In genomic region chr5:90414142-90414924, GRCm38 (mm10) we compare ENCODE assay signal across 26 mouse cellular contexts. TPM values are rescaled to one million over a fixed set of nuclear protein-coding genes. Genes with fewer than 3 reads are reported as not detected.
DNase-seq lines count a peak whose midpoint lies in the region; ATAC-seq and TF ChIP-seq lines count a peak whose summit lies in the region.
"Had no signal": no experiment of that assay in that cellular context is flagged by ENCODE, and none has a peak within 500 bp of the region (broad histone marks: within the 10 kb centered on the region; RNA-seq: fewer than 3 reads in every experiment).

No protein-coding gene starts in this region.

- DNase-seq in kidney, adult 2 months: peak; percentile 42
- no peak for DNase-seq in kidney, postnatal 10 days
- DNase-seq in lung, postnatal 0 days (ENCODE audit: low spot score): peak; percentile 24
- DNase-seq in lung, postnatal 4 days: no peak
- peak; percentile 55 for DNase-seq in fat pad, adult 2 months (ENCODE audit: extremely low read depth, low read depth, low spot score)
- DNase-seq in left cerebral cortex, postnatal 25 days (ENCODE audit: low spot score in 2 of 2): no peak
- DNase-seq: adrenal gland, adult 8-10 months; cerebellum, adult 11 months; cerebellum, postnatal 36 days; gastrocnemius, adult 2 months; heart, adult 18-20 months; heart, postnatal 36 days; kidney, postnatal 25 days; thymus, postnatal 14 days had no signal

- no peaks in the 10 kb centered on the region for H3K4me1 ChIP-seq in kidney, adult 2 months (ENCODE audit: control insufficient read depth, insufficient read depth, low read length)
- H3K4me1 ChIP-seq in lung, postnatal 0 days (ENCODE audit: insufficient read depth, low read depth, low read length): no peaks in the 10 kb centered on the region
- no peaks in the 10 kb centered on the region; the same call in 1 of the 2 replicates for H3K4me1 ChIP-seq in liver, embryonic 16.5 days (ENCODE audit: control insufficient read depth, low read depth, low read length)
- H3K4me1 ChIP-seq: heart, embryonic 13.5 days had no signal

- no peak overlapping the region for H3K9ac ChIP-seq in lung, postnatal 0 days (replicated peaks; ENCODE audit: low read depth)
- H3K9ac ChIP-seq in liver, embryonic 16.5 days (ENCODE audit: low read depth, low read length): no peak overlapping the region
- H3K9ac ChIP-seq: forebrain, embryonic 12.5 days; heart, embryonic 13.5 days; hindbrain, embryonic 14.5 days; limb, embryonic 12.5 days; lung, embryonic 15.5 days had no signal

- H3K9me3 ChIP-seq in lung, postnatal 0 days (ENCODE audit: low read length): no peaks in the 10 kb centered on the region
- no peaks in the 10 kb centered on the region for H3K9me3 ChIP-seq in liver, embryonic 16.5 days (replicated peaks; ENCODE audit: control insufficient read depth, low read length)
- H3K9me3 ChIP-seq: embryonic facial prominence, embryonic 10.5 days; forebrain, embryonic 12.5 days; heart, embryonic 13.5 days; limb, embryonic 12.5 days; lung, embryonic 15.5 days had no signal

- no peaks in the 10 kb centered on the region for H3K36me3 ChIP-seq in kidney, adult 2 months (ENCODE audit: control insufficient read depth, insufficient read depth, low read length)
- no peaks in the 10 kb centered on the region for H3K36me3 ChIP-seq in lung, postnatal 0 days (ENCODE audit: insufficient read depth, low read length)
- H3K36me3 ChIP-seq in liver, embryonic 16.5 days (ENCODE audit: control insufficient read depth, insufficient read depth): no peaks in the 10 kb centered on the region
- H3K36me3 ChIP-seq: embryonic facial prominence, embryonic 10.5 days; forebrain, embryonic 12.5 days; heart, embryonic 13.5 days; limb, embryonic 12.5 days; lung, embryonic 15.5 days had no signal

- TF ChIP-seq EP300 in lung, postnatal 0 days (IDR thresholded peaks at IDR 0.05): no peak

- H3K27ac ChIP-seq in kidney, adult 2 months (ENCODE audit: insufficient read depth, low read depth, low read length): no peak overlapping the region
- no peak overlapping the region for H3K27ac ChIP-seq in lung, postnatal 0 days (ENCODE audit: low read length)
- peak overlapping the region; percentile 82 for H3K27ac ChIP-seq in liver, embryonic 16.5 days (ENCODE audit: low read length)
- H3K27ac ChIP-seq: embryonic facial prominence, embryonic 10.5 days; forebrain, embryonic 12.5 days; gastrocnemius, adult 2 months; heart, embryonic 13.5 days; hindbrain, embryonic 14.5 days; limb, embryonic 12.5 days; lung, embryonic 15.5 days had no signal

- H3K4me2 ChIP-seq in lung, postnatal 0 days (replicated peaks; ENCODE audit: low read depth, low read length): no peak overlapping the region
- H3K4me2 ChIP-seq in liver, embryonic 16.5 days (ENCODE audit: low read depth, low read length): peak overlapping the region; percentile 41; the same call in 1 of the 2 replicates
- H3K4me2 ChIP-seq: forebrain, embryonic 12.5 days; heart, embryonic 13.5 days; hindbrain, embryonic 14.5 days; limb, embryonic 12.5 days; lung, embryonic 15.5 days had no signal

- WGBS in kidney, adult 2 months: 64% methylated on average over 8 of the region's 8 CpGs
- WGBS in lung, postnatal 0 days: 65% methylated on average over 8 of the region's 8 CpGs
- 23% methylated on average over 8 of the region's 8 CpGs for WGBS in liver, embryonic 16.5 days (ENCODE audit: insufficient replicate concordance)

- no peak for ATAC-seq in lung, postnatal 0 days
- peak; percentile 83 for ATAC-seq in liver, embryonic 16.5 days (ENCODE audit: low read depth)

- no peak overlapping the region for H3K4me3 ChIP-seq in kidney, adult 2 months (ENCODE audit: insufficient read depth, low read depth, low read length)
- no peak overlapping the region for H3K4me3 ChIP-seq in lung, postnatal 0 days (ENCODE audit: low read depth, low read length)
- H3K4me3 ChIP-seq in liver, embryonic 16.5 days (ENCODE audit: low read depth, low read length): no peak overlapping the region
- H3K4me3 ChIP-seq: embryonic facial prominence, embryonic 10.5 days; forebrain, embryonic 12.5 days; gastrocnemius, adult 2 months; heart, embryonic 13.5 days; limb, embryonic 12.5 days; lung, embryonic 15.5 days had no signal

- intact Hi-C loops in left cerebral cortex, postnatal 25 days (cut with DNase I): no loop called here

- TF ChIP-seq CTCF in kidney, adult 2 months (conservative IDR thresholded peaks at IDR 0.05; ENCODE audit: insufficient read depth, insufficient read length, low read depth, low read length): no peak
- TF ChIP-seq CTCF in lung, postnatal 0 days (IDR thresholded peaks at IDR 0.05): no peak

- no peaks in the 10 kb centered on the region; the same call in 1 of the 2 replicates for H3K27me3 ChIP-seq in kidney, adult 2 months (replicated peaks; ENCODE audit: control insufficient read depth, insufficient read depth, low read length)
- no peaks in the 10 kb centered on the region for H3K27me3 ChIP-seq in lung, postnatal 0 days (replicated peaks; ENCODE audit: insufficient read depth, low read length)
- no peaks in the 10 kb centered on the region for H3K27me3 ChIP-seq in liver, embryonic 16.5 days (ENCODE audit: control insufficient read depth, insufficient read depth, low read depth, low read length)
- H3K27me3 ChIP-seq: forebrain, embryonic 12.5 days; heart, embryonic 13.5 days; limb, embryonic 12.5 days; lung, embryonic 15.5 days had no signal

- no peak for TF ChIP-seq POLR2A in kidney, adult 2 months (IDR thresholded peaks at IDR 0.05; ENCODE audit: low read depth, low read length)

RNA-seq across cellular contexts. Expression of gene Alb, which starts 46.4 kb away (rescaled TPM):
- 10.7 and 10.8 TPM in 2 replicates for polyA plus RNA-seq in kidney, adult 2 months (2012; rRNA removed)
- polyA plus RNA-seq in lung, postnatal 0 days (2015; fragmentation: Nextera tagmentation; extraction: Ambion mirVana): 2.1 and 3.2 TPM in 2 replicates
- polyA plus RNA-seq in liver, embryonic 16.5 days (2015; fragmentation: Nextera tagmentation; extraction: Ambion mirVana): 7,404 and 8,768 TPM in 2 replicates
- not detected for total RNA-seq in left cerebral cortex, postnatal 25 days (2021)
- total RNA-seq: heart, adult 18-20 months; heart, postnatal 36 days; layer of hippocampus, postnatal 14 days; megakaryocyte-erythroid progenitor cell, adult 5-6 weeks; neutrophil, adult 5-6 weeks had no signal
- polyA plus RNA-seq: C2C12; embryonic facial prominence, embryonic 10.5 days; forebrain, embryonic 12.5 days; hindbrain, embryonic 14.5 days; small intestine, adult 2 months had no signal

RNA-seq across cellular contexts. Expression of gene Gm9958, which starts 47.3 kb away (rescaled TPM):
- polyA plus RNA-seq in kidney, adult 2 months (2012; rRNA removed): 1.1 and 2.3 TPM in 2 replicates
- 5.3 and 5.8 TPM in 2 replicates for polyA plus RNA-seq in lung, postnatal 0 days (2015; fragmentation: Nextera tagmentation; extraction: Ambion mirVana)
- polyA plus RNA-seq in liver, embryonic 16.5 days (2015; fragmentation: Nextera tagmentation; extraction: Ambion mirVana): 1.5 and 1.8 TPM in 2 replicates
- 1 to 10 TPM; 1.6 to 1.7 TPM for total RNA-seq in left cerebral cortex, postnatal 25 days (2021)

RNA-seq across cellular contexts. Expression of gene Ankrd17, which starts 48.0 kb away (rescaled TPM):
- polyA plus RNA-seq in kidney, adult 2 months (2012; rRNA removed): 27.1 and 27.9 TPM in 2 replicates
- polyA plus RNA-seq in lung, postnatal 0 days (2015; fragmentation: Nextera tagmentation; extraction: Ambion mirVana): 16.0 and 17.3 TPM in 2 replicates
- 7.8 and 8.2 TPM in 2 replicates for polyA plus RNA-seq in liver, embryonic 16.5 days (2015; fragmentation: Nextera tagmentation; extraction: Ambion mirVana)
- 100 to 1,000 TPM; 110 to 117 TPM for total RNA-seq in left cerebral cortex, postnatal 25 days (2021)

Comparison
In these comparisons a context has a peak if more than half of its experiments do, and no peak if none do; other contexts are left out.
1. DNase-seq: peak in kidney, adult 2 months (single experiment), lung, postnatal 0 days (single experiment) and fat pad, adult 2 months (single experiment); none in kidney, postnatal 10 days (single experiment), lung, postnatal 4 days (0 of 2) and left cerebral cortex, postnatal 25 days (0 of 2).
2. RNA of gene Alb, which starts 46.4 kb away (polyA plus RNA-seq): 7,404 to 8,768 TPM in liver, embryonic 16.5 days; 10.7 to 10.8 TPM in kidney, adult 2 months and 2.1 to 3.2 TPM in lung, postnatal 0 days; every median in the first group is over 100 times any median in the second.